Mouse (Mus musculus): Measurements from ENCODE around the gene Lzts2. TPM values are rescaled to one million over a fixed set of nuclear protein-coding genes. Genes with fewer than 3 reads are reported as not detected.

Gene Lzts2
- polyA plus RNA-seq, 1 experiment from 2014 or later: 34.7 TPM

DNA sequence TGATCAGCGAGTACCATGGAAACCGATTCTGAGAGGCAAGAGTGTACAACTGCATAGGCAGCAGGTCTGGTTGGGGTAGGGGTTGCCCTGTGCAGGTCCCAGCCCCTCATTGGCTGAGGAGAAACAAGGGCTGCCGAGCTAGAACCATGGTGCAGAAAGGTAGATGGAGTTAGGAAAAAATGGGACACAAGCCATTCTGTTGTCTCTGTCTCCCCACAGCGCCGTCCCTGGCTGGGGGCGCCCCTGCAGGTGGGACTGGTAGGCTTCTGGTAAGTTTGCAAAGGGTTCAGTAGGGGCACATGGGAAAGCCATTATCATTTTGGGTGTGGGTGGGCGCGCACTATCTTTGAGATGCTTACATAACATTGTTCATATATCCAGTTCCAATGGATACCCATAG lies 39.2 kb downstream of the Lzts2 start:
- H3K4me3 ChIP-seq (ENCODE audit: low read length): no peak overlapping the region
- H3K9ac ChIP-seq (ENCODE audit: low read depth, low read length): no peak overlapping the region
- 86% methylated on average over 8 of the region's 8 CpGs for WGBS
- H3K4me1 ChIP-seq (ENCODE audit: control insufficient read depth, insufficient read depth, low read length): peaks cover 16% of the 10 kb centered on the region
- no peak overlapping the region for H3K27ac ChIP-seq (ENCODE audit: low read length)
- H3K27me3 ChIP-seq (replicated peaks; ENCODE audit: control insufficient read depth, insufficient read depth, low read length): no peaks in the 10 kb centered on the region
- no peak for ATAC-seq
- no peak overlapping the region for H3K4me2 ChIP-seq (ENCODE audit: low read depth, low read length)
- no peaks in the 10 kb centered on the region for H3K36me3 ChIP-seq (ENCODE audit: control insufficient read depth, insufficient read depth, low read length)
- no peaks in the 10 kb centered on the region for H3K9me3 ChIP-seq (ENCODE audit: control insufficient read depth, low read length)

DNA sequence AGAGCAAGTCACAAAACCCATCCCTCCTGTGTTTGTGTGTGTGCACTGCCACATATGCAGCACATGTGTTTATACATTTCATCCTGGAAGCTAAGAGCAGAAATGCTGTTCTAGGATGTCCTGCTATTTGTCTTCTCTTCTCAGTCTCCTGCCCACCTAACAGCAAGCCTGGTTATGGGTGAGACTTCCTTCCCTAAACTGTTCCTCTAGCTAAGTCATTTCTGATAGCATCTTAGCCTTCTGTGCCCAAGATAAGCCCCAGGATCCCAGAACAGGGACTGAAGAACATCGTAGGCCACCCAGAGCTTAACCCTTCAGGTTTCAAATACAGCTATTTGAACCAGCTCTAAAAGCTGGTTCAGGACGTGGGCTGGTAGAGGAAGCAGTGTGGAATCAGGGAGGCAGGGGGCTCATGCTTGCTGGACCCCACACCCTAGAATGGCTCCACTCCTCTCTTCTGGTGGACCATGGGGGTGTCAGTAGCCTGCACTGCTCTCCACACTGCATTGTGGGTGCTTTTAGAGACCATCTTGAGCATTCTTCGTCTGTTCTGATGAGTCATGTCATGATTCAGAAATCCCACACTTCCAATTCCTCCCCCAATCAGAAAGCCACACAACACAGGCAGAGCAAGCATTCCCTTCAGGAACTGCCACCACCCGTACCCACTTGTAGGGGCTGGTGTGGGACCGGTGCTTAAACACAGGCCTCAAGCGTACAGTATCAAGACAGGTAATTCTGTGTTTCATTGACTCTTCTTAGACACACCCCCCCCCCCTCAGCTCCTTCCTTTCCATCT lies 40.9 kb downstream of the Lzts2 start:
- H3K27ac ChIP-seq (ENCODE audit: low read length): no peak overlapping the region
- WGBS: 78% methylated on average over 6 of the region's 6 CpGs

DNA sequence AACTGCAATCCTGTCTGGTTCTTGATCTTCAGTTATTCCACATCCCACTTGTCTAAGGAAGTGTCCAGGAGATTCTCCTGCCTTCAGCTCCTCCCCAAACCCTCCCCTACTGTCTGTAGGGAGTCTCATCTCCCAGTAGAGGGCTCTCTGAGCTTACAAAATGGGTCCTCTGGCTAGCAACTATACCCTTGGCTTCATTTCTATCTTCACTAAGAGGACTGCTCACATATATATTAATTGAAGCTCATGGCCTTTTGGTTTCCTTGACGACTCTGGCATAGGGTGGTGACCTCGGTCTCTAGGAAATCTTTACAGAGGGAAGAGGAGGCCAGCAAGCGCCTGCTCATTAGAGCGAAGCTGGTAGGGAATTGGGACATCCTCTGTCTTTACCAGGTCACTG lies 42.1 kb downstream of the Lzts2 start:
- H3K9me3 ChIP-seq (ENCODE audit: control insufficient read depth, low read length): no peaks in the 10 kb centered on the region
- no peak for ATAC-seq
- 48% methylated on average over 4 of the region's 4 CpGs for WGBS
- no peak overlapping the region for H3K27ac ChIP-seq (ENCODE audit: low read length)
- H3K36me3 ChIP-seq (ENCODE audit: control insufficient read depth, insufficient read depth, low read length): no peaks in the 10 kb centered on the region
- H3K4me3 ChIP-seq (ENCODE audit: low read length): no peak overlapping the region
- H3K27me3 ChIP-seq (replicated peaks; ENCODE audit: control insufficient read depth, insufficient read depth, low read length): no peaks in the 10 kb centered on the region
- H3K4me2 ChIP-seq (ENCODE audit: low read depth, low read length): no peak overlapping the region
- H3K4me1 ChIP-seq (ENCODE audit: control insufficient read depth, insufficient read depth, low read length): peaks cover 20% of the 10 kb centered on the region
- H3K9ac ChIP-seq (ENCODE audit: low read depth, low read length): no peak overlapping the region

More for the DNA sequence above, 40.9 kb downstream of the Lzts2 start:
- Histone ChIP-seq H3K9me3 (ENCODE audit: control insufficient read depth, low read length) (no peaks in the 10 kb centered on the region), H3K4me3 (ENCODE audit: low read length) (no peak overlapping the region), H3K36me3 (ENCODE audit: control insufficient read depth, insufficient read depth, low read length) (no peaks in the 10 kb centered on the region), H3K4me1 (ENCODE audit: control insufficient read depth, insufficient read depth, low read length) (peaks cover 20% of the 10 kb centered on the region), H3K27me3 (replicated peaks; ENCODE audit: control insufficient read depth, insufficient read depth, low read length) (no peaks in the 10 kb centered on the region), H3K4me2 (ENCODE audit: low read depth, low read length) (no peak overlapping the region), H3K9ac (ENCODE audit: low read depth, low read length) (no peak overlapping the region)
- ATAC-seq: no peak

DNA sequence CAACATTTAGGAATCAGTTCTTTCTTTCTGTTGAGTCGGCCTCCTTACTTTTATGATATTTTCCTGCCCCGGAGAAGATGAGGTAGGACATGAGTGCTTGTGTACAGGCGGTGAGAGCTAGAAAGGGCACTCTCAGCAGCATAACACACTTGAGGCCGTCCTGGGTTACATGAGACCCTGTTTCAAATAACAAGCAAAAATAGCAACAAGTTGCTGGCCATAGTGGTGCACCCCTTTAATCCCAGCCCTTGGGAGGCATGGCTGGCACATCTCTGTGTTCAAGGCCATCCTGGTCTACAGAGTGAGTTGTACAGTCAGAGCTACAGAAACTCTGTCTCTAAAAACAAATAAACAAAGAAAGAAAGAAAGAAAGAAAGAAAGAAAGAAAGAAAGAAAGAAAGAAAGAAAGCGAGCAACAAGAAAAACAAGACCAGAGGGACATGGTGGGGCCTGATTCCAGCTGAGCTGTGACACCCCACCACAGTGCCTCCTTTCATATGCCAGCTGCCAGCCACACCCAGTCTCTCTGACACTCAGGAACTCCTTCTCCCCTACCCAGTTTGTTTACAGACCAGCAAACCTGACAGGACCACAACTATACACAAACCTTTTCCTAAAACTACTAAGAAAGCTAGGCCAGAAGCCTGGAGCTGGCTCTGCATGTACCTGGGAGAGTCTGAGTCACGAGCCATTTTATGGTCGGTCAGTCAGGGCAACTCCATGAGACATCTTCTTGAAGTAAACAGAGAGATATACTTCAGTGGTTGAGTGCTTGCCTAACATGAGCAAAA lies 42.9 kb downstream of the Lzts2 start:
- WGBS: 66% methylated on average over 7 of the region's 7 CpGs

GRCm38 (mm10) chr19:45057724-45058112 lies 43.5 kb downstream of the Lzts2 start:
- Histone ChIP-seq H3K4me3 (ENCODE audit: low read length) (peak overlapping the region; percentile 49), H3K4me2 (ENCODE audit: low read depth, low read length) (peak overlapping the region; percentile 76), H3K27ac (ENCODE audit: low read length) (peak overlapping the region; percentile 90), H3K27me3 (replicated peaks; ENCODE audit: control insufficient read depth, insufficient read depth, low read length) (no peaks in the 10 kb centered on the region), H3K4me1 (ENCODE audit: control insufficient read depth, insufficient read depth, low read length) (peaks cover 20% of the 10 kb centered on the region), H3K36me3 (ENCODE audit: control insufficient read depth, insufficient read depth, low read length) (no peaks in the 10 kb centered on the region), H3K9me3 (ENCODE audit: control insufficient read depth, low read length) (no peaks in the 10 kb centered on the region), H3K9ac (ENCODE audit: low read depth, low read length) (peak overlapping the region; percentile 71)
- ATAC-seq: 0 out of 2 replicates have a peak, but pooled peaks have one; percentile 1
- WGBS: 35% methylated on average over 7 of the region's 7 CpGs

More for the DNA sequence above, 42.9 kb downstream of the Lzts2 start:
- ATAC-seq: no peak
- peak overlapping the region; percentile 49 for H3K4me3 ChIP-seq (ENCODE audit: low read length)
- H3K36me3 ChIP-seq (ENCODE audit: control insufficient read depth, insufficient read depth, low read length): no peaks in the 10 kb centered on the region
- H3K4me1 ChIP-seq (ENCODE audit: control insufficient read depth, insufficient read depth, low read length): peaks cover 20% of the 10 kb centered on the region
- no peaks in the 10 kb centered on the region for H3K27me3 ChIP-seq (replicated peaks; ENCODE audit: control insufficient read depth, insufficient read depth, low read length)
- peak overlapping the region; percentile 76 for H3K4me2 ChIP-seq (ENCODE audit: low read depth, low read length)
- H3K27ac ChIP-seq (ENCODE audit: low read length): peak overlapping the region; percentile 90
- peak overlapping the region; percentile 71 for H3K9ac ChIP-seq (ENCODE audit: low read depth, low read length)
- no peaks in the 10 kb centered on the region for H3K9me3 ChIP-seq (ENCODE audit: control insufficient read depth, low read length)

DNA sequence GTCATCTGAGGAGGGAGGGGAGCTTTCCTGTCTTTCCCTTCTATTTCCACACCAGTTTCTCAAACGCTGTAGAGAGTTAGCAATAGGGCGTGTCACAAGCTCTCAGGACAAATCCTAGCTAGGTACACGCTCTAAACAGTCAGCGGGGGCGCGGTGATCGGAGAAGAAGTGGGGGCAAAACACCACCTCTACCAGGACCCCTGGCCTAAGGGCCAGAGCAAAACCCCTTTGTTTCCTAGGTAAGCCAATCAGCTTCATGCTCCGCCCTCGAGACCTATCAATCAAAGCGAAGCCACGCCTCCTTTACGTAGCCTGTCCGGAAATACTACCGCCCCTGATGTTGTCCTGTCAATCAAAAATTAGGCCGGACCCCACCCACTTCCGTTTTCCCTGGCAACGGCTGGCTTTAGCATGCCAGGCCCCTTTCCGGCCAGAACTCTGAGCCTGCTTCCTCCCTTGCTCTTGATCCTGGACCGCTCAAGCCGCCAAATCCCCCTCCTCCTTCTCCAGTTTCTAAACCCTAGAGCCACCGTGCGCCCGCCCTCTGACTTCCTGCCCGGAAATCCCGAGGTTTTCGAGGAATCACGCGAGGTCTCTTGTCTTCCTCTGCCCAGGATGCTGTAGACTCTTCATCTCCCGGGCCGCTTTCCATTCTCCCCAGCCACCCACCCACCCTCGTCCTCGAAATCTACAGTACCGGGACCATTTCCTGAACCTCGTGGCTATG lies 44.1 kb downstream of the Lzts2 start:
- peaks cover 20% of the 10 kb centered on the region for H3K4me1 ChIP-seq (ENCODE audit: control insufficient read depth, insufficient read depth, low read length)
- ATAC-seq: peak; percentile 92
- H3K4me2 ChIP-seq (ENCODE audit: low read depth, low read length): peak overlapping the region; percentile 76
- no peaks in the 10 kb centered on the region for H3K36me3 ChIP-seq (ENCODE audit: control insufficient read depth, insufficient read depth, low read length)
- H3K9me3 ChIP-seq (ENCODE audit: control insufficient read depth, low read length): no peaks in the 10 kb centered on the region
- peak overlapping the region; percentile 49 for H3K4me3 ChIP-seq (ENCODE audit: low read length)
- no peaks in the 10 kb centered on the region for H3K27me3 ChIP-seq (replicated peaks; ENCODE audit: control insufficient read depth, insufficient read depth, low read length)
- peak overlapping the region; percentile 90 for H3K27ac ChIP-seq (ENCODE audit: low read length)
- peak overlapping the region; percentile 71 for H3K9ac ChIP-seq (ENCODE audit: low read depth, low read length)
- under 1% methylated on average over 34 of the region's 34 CpGs for WGBS

- H3K27ac ChIP-seq (ENCODE audit: low read length): peak overlapping the region; percentile 90
- peak overlapping the region; percentile 49 for H3K4me3 ChIP-seq (ENCODE audit: low read length)
- H3K9me3 ChIP-seq (ENCODE audit: control insufficient read depth, low read length): no peaks in the 10 kb centered on the region
- peak overlapping the region; percentile 70 for H3K9ac ChIP-seq (ENCODE audit: low read depth, low read length)
- peak; percentile 19; the same call in 1 of the 2 replicates for ATAC-seq
- peaks cover 20% of the 10 kb centered on the region for H3K4me1 ChIP-seq (ENCODE audit: control insufficient read depth, insufficient read depth, low read length)
- H3K27me3 ChIP-seq (replicated peaks; ENCODE audit: control insufficient read depth, insufficient read depth, low read length): no peaks in the 10 kb centered on the region
- WGBS: under 1% methylated on average over 14 of the region's 14 CpGs
- H3K36me3 ChIP-seq (ENCODE audit: control insufficient read depth, insufficient read depth, low read length): no peaks in the 10 kb centered on the region
- peak overlapping the region; percentile 76 for H3K4me2 ChIP-seq (ENCODE audit: low read depth, low read length)
Measured at GRCm38 (mm10) chr19:45058841-45059240, 44.6 kb downstream of the Lzts2 start.

DNA sequence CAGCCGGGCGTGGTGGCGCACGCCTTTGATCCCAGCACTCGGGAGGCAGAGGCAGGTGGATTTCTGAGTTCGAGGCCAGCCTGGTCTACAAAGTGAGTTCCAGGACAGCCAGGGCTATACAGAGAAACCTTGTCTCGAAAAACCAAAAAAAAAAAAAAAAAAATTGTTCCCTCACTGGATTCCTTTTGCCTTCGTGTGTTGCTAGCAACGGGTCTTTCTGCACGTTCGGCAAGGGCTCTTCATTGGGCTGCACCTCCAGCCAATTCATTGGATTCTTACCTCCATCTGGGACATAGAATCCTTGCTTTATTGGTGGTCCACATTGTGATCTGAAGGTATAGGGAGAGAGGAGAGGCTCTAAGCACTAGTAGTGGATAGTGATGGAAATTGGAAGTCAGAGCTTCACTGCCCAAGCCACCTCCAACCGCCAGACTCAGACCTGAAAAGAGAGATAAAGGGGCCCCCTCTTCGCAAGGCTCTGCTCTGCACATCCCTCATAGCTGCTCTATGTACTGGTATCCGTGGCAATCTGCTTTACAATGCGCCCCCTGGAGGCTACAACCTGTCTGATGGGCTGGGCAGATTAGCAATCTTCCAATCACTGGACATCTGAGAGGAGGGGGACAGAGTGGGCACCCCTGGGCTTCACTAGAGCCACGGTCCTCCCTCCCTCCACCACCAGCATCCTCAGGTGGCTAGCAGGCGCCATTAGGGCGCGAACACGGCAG lies 49.5 kb downstream of the Lzts2 start:
- peaks cover 5% of the 10 kb centered on the region; the same call in 1 of the 2 replicates for H3K4me1 ChIP-seq (ENCODE audit: control insufficient read depth, insufficient read depth, low read length)
- peaks cover 22% of the 10 kb centered on the region for H3K27me3 ChIP-seq (replicated peaks; ENCODE audit: control insufficient read depth, insufficient read depth, low read length)
- H3K9me3 ChIP-seq (ENCODE audit: control insufficient read depth, low read length): no peaks in the 10 kb centered on the region
- H3K9ac ChIP-seq (ENCODE audit: low read depth, low read length): no peak overlapping the region
- no peak overlapping the region for H3K4me2 ChIP-seq (ENCODE audit: low read depth, low read length)
- no peak overlapping the region for H3K27ac ChIP-seq (ENCODE audit: low read length)
- 44% methylated on average over 20 of the region's 20 CpGs for WGBS
- no peaks in the 10 kb centered on the region for H3K36me3 ChIP-seq (ENCODE audit: control insufficient read depth, insufficient read depth, low read length)
- ATAC-seq: 0 out of 2 replicates have a peak, but pooled peaks have one; percentile 27
- no peak overlapping the region for H3K4me3 ChIP-seq (ENCODE audit: low read length)

All from intestine, embryonic 16.5 days (tissue).